Mouse (Mus musculus) brain, embryonic 14.5 days (tissue): ENCODE measurements around the gene Clec4n.

Experiments used
- CTCF ChIP-seq: fragments of 200-500 bp; IDR thresholded peaks from 2 replicates; pipeline ENCODE4 v1.5.1; 2012; ENCODE audit warnings: inconsistent platforms, mild to moderate bottlenecking, moderate library complexity, borderline replicate concordance; ENCODE audit not compliant: insufficient read depth, insufficient read length; ENCODE audit errors: extremely low read depth
- POLR2A ChIP-seq: fragments of 200-500 bp; IDR thresholded peaks from 2 replicates; pipeline ENCODE4 v1.6.1; 2012; ENCODE audit warnings: mild to moderate bottlenecking, inconsistent platforms, borderline replicate concordance; ENCODE audit not compliant: poor library complexity, insufficient read depth, insufficient read length, severe bottlenecking; ENCODE audit errors: extremely low read depth

- TF ChIP-seq CTCF (no peak), POLR2A (no peak)
Observed at GRCm38 (mm10) chr6:123261555-123262161, 32.0 kb downstream of the Clec4n start, which contains the start of gene Clec4d.
